Mouse (Mus musculus): ENCODE measurements around the gene Plxna4. TPM values are rescaled to one million over a fixed set of nuclear protein-coding genes. Genes with fewer than 3 reads are reported as not detected.
A peak's percentile ranks its signal among the peaks of the same experiment; 100 is the strongest.

Plxna4 gene
- polyA plus RNA-seq, 1 experiment from 2014 or later = 14.0 TPM

DNA sequence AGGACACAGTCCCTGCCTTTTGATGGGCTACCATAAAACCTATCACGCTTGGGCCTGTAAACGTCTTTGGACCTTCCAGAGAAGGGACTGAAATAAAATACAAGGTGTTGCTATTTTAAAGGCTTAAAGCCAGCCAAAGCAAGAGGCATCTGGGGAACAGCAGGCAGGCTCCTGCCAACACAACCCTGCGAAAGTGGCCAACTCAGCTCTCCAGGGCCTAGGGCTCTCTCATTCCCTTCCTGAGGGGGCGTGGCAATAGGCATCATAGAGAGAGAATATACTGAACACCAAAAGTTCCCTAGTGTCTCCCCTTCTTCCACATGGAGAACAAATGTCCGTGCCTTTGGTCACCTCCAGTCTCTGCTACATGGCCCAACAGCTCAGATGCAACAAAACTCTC, 89.9 kb downstream of the Plxna4 start:
- no peak for ATAC-seq
- H3K4me3 ChIP-seq (ENCODE audit: low read length) = no peak overlapping the region
- no peak overlapping the region for H3K4me2 ChIP-seq (ENCODE audit: low read length)
- WGBS = 80% methylated on average over 5 of the region's 5 CpGs
- H3K9me3 ChIP-seq (ENCODE audit: control insufficient read depth, low read length) = no peaks in the 10 kb centered on the region
- H3K27me3 ChIP-seq (replicated peaks; ENCODE audit: control insufficient read depth, insufficient read depth, low read length) = no peaks in the 10 kb centered on the region
- H3K36me3 ChIP-seq (ENCODE audit: control insufficient read depth, insufficient read depth, low read length) = 0 out of 2 replicates have a peak, but pooled peaks cover 3% of the 10 kb centered on the region
- no peak overlapping the region for H3K9ac ChIP-seq (ENCODE audit: low read depth, low read length)
- peaks cover 15% of the 10 kb centered on the region for H3K4me1 ChIP-seq (ENCODE audit: control insufficient read depth, insufficient read depth, low read depth, low read length)
- H3K27ac ChIP-seq (ENCODE audit: low read depth, low read length) = no peak overlapping the region

DNA sequence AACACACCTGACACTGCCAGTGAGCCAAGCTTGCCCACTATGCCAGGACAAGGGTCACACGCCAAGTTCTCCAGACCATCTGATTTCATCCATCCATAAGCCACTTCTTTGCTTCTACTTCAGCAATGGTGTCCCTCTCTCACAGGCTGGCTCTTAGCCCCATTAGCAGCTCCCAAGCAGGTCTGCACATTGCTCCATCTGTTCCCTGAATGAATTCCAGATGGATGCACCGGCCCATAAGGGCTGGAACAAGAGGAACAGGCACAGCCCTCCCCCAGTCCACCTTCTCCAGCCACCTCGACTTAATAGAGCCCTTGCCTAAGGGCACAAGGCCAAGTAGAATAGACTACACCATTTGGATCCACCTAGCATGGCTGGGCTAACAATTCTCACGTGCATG, 91.9 kb downstream of the Plxna4 start:
- Histone ChIP-seq H3K4me2 (ENCODE audit: low read length) (no peak overlapping the region), H3K4me1 (ENCODE audit: control insufficient read depth, insufficient read depth, low read depth, low read length) (peaks cover 15% of the 10 kb centered on the region), H3K9ac (ENCODE audit: low read depth, low read length) (no peak overlapping the region), H3K27me3 (replicated peaks; ENCODE audit: control insufficient read depth, insufficient read depth, low read length) (no peaks in the 10 kb centered on the region), H3K27ac (ENCODE audit: low read depth, low read length) (no peak overlapping the region), H3K4me3 (ENCODE audit: low read length) (no peak overlapping the region), H3K9me3 (ENCODE audit: control insufficient read depth, low read length) (no peaks in the 10 kb centered on the region), H3K36me3 (ENCODE audit: control insufficient read depth, insufficient read depth, low read length) (0 out of 2 replicates have a peak, but pooled peaks cover 3% of the 10 kb centered on the region)
- WGBS = 64% methylated on average over 4 of the region's 4 CpGs
- peak; percentile 80 for ATAC-seq

DNA sequence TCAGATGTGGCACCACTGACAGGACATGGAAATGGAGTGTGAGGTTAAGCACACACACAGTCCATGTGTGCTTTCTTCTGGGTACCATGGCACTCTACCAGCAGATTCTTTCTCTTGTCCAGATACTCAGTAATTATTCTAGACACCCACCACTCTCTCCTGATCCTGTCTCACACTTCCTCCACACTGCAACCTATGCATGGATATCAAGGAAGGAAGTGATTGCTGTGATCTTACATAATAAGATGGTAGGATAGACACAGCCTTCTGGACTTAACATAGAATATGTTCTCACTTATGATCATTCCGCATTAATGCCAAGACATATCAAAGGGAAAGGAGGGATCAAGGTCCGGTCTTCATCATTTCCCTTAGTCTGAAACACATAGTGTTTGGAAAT, 92.5 kb downstream of the Plxna4 start:
- H3K4me3 ChIP-seq (ENCODE audit: low read length) = no peak overlapping the region
- peaks cover 15% of the 10 kb centered on the region for H3K4me1 ChIP-seq (ENCODE audit: control insufficient read depth, insufficient read depth, low read depth, low read length)
- no peaks in the 10 kb centered on the region for H3K27me3 ChIP-seq (replicated peaks; ENCODE audit: control insufficient read depth, insufficient read depth, low read length)
- no peak overlapping the region for H3K27ac ChIP-seq (ENCODE audit: low read depth, low read length)
- H3K9ac ChIP-seq (ENCODE audit: low read depth, low read length) = no peak overlapping the region
- H3K9me3 ChIP-seq (ENCODE audit: control insufficient read depth, low read length) = no peaks in the 10 kb centered on the region
- WGBS = 95% methylated on average over 2 of the region's 2 CpGs
- no peak for ATAC-seq
- H3K36me3 ChIP-seq (ENCODE audit: control insufficient read depth, insufficient read depth, low read length) = 0 out of 2 replicates have a peak, but pooled peaks cover 3% of the 10 kb centered on the region
- H3K4me2 ChIP-seq (ENCODE audit: low read length) = no peak overlapping the region

DNA sequence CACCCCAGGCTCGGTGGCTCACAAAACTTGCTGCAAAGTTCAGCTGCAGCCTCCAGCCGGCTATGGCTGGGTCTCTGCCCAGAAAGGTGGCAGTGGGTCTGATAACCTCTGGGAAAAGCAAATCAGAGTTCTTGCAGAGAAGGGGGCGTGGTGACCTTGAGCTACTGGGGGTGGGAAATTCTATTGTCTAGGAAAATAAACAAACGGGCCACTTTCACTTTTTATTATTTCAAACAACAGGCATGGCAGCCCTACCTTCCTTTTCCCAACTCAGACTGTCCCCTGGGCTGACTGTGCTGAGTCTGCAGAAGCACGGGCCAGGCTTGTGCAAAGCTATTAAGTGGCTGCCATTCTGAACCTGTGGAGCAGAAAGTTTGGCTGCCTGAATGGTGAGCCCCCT, 94.4 kb downstream of the Plxna4 start:
- peak; percentile 54; the same call in 1 of the 2 replicates for ATAC-seq
- H3K27ac ChIP-seq (ENCODE audit: low read depth, low read length) = no peak overlapping the region
- 24% methylated on average over 5 of the region's 5 CpGs for WGBS

DNA sequence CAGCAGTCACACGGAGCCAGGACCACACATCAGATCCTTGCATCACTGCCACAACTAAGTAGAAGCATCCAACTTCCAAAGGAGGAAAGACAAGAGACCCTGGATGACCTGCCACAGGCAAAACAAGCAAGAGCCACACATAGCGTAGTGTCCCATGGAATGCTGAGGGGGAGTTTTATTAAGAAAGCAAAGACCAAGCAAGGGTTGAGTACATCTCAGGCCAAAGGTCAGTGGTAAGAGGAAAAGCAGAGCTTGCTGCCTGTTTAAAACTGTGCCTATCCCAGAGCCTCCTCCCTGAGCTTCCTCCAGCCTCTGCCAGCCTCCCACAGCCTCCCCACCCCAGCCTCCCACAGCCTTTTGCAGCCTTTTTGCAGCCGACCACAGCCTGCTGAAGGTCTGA, 100.9 kb downstream of the Plxna4 start:
- Histone ChIP-seq H3K4me3 (ENCODE audit: low read length) (no peak overlapping the region), H3K36me3 (ENCODE audit: control insufficient read depth, insufficient read depth, low read length) (no peaks in the 10 kb centered on the region), H3K9me3 (ENCODE audit: control insufficient read depth, low read length) (no peaks in the 10 kb centered on the region), H3K4me1 (ENCODE audit: control insufficient read depth, insufficient read depth, low read depth, low read length) (peaks cover 3% of the 10 kb centered on the region; the same call in 1 of the 2 replicates), H3K27me3 (replicated peaks; ENCODE audit: control insufficient read depth, insufficient read depth, low read length) (no peaks in the 10 kb centered on the region), H3K9ac (ENCODE audit: low read depth, low read length) (no peak overlapping the region), H3K4me2 (ENCODE audit: low read length) (no peak overlapping the region), H3K27ac (ENCODE audit: low read depth, low read length) (no peak overlapping the region)
- WGBS = 82% methylated on average over 3 of the region's 3 CpGs
- ATAC-seq = no peak

More for the DNA sequence above, 94.4 kb downstream of the Plxna4 start:
- H3K9ac ChIP-seq (ENCODE audit: low read depth, low read length) = no peak overlapping the region
- H3K4me1 ChIP-seq (ENCODE audit: control insufficient read depth, insufficient read depth, low read depth, low read length) = peaks cover 14% of the 10 kb centered on the region
- no peaks in the 10 kb centered on the region for H3K9me3 ChIP-seq (ENCODE audit: control insufficient read depth, low read length)
- H3K27me3 ChIP-seq (replicated peaks; ENCODE audit: control insufficient read depth, insufficient read depth, low read length) = no peaks in the 10 kb centered on the region
- H3K36me3 ChIP-seq (ENCODE audit: control insufficient read depth, insufficient read depth, low read length) = 0 out of 2 replicates have a peak, but pooled peaks cover 3% of the 10 kb centered on the region
- H3K4me2 ChIP-seq (ENCODE audit: low read length) = no peak overlapping the region
- no peak overlapping the region for H3K4me3 ChIP-seq (ENCODE audit: low read length)

DNA sequence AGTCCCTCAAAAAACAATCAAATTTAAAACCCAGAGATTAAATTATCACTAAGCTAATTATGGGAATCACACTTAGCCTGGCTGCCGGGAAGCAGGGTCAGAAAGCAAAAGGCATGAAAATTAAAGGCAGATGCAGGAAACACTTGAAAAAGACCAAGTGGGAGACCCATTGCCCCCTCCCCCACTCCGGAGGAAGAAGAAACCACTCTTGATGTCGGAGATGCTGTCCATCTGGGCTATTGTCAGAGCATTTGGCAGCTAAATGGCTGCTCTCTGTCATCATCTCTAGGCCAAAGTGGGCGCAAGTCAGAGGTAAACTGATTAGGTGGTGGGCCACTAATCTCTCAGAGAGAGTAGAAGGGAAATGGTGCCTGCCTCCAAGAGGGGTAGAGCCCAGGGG, 105.5 kb downstream of the Plxna4 start:
- H3K9ac ChIP-seq (ENCODE audit: low read depth, low read length) = no peak overlapping the region
- ATAC-seq = no peak
- 69% methylated on average over 4 of the region's 4 CpGs for WGBS

DNA sequence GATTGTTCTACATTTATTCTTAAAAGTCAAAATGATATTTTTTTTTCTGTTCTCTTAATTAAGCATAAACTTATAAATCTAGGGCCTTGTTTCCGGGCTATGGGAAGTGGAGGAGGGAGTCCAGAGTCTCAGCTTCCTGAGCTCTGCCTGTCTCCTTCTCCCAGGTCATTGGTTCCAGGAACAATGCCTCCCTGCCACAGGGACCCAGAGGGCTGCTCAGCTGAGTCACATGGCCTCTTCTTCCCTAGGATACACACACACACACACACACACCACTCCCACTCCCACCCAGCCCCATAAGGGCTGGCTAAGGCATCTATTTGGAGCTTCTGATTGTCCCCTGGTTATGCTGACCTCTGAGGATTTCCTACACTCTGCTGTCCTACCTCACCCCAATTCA, 107.3 kb downstream of the Plxna4 start:
- peaks cover 3% of the 10 kb centered on the region; the same call in 1 of the 2 replicates for H3K4me1 ChIP-seq (ENCODE audit: control insufficient read depth, insufficient read depth, low read depth, low read length)
- no peak overlapping the region for H3K4me2 ChIP-seq (ENCODE audit: low read length)
- H3K9ac ChIP-seq (ENCODE audit: low read depth, low read length) = no peak overlapping the region
- H3K27ac ChIP-seq (ENCODE audit: low read depth, low read length) = no peak overlapping the region
- H3K9me3 ChIP-seq (ENCODE audit: control insufficient read depth, low read length) = no peaks in the 10 kb centered on the region
- no peaks in the 10 kb centered on the region for H3K36me3 ChIP-seq (ENCODE audit: control insufficient read depth, insufficient read depth, low read length)
- H3K27me3 ChIP-seq (replicated peaks; ENCODE audit: control insufficient read depth, insufficient read depth, low read length) = no peaks in the 10 kb centered on the region
- no peak overlapping the region for H3K4me3 ChIP-seq (ENCODE audit: low read length)
- WGBS = 59% methylated on average over 1 of the region's 1 CpGs
- ATAC-seq = no peak

More for the DNA sequence above, 105.5 kb downstream of the Plxna4 start:
- Histone ChIP-seq H3K9me3 (ENCODE audit: control insufficient read depth, low read length) (no peaks in the 10 kb centered on the region), H3K27me3 (replicated peaks; ENCODE audit: control insufficient read depth, insufficient read depth, low read length) (no peaks in the 10 kb centered on the region), H3K36me3 (ENCODE audit: control insufficient read depth, insufficient read depth, low read length) (no peaks in the 10 kb centered on the region), H3K4me2 (ENCODE audit: low read length) (no peak overlapping the region), H3K4me1 (ENCODE audit: control insufficient read depth, insufficient read depth, low read depth, low read length) (peaks cover 3% of the 10 kb centered on the region; the same call in 1 of the 2 replicates), H3K4me3 (ENCODE audit: low read length) (no peak overlapping the region), H3K27ac (ENCODE audit: low read depth, low read length) (no peak overlapping the region)

DNA sequence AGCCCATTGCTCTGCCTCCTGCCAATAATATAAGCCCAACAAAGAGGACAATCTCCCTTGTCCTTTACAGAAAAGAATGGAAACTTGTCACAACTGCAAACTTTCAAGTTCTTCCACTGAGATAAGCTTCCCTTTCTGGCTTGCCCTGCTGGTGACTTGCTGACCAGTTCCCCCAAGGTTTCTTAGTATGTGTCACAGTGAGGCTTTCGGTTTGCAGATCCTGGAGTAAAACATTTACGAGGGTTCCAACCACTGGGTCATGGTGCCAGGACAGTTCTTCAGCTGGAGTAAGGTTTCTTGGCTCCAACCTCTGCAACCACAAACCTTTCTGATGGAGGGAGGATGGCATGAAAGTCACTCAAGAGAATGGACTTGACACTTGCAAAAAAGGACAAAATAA, 108.2 kb downstream of the Plxna4 start:
- WGBS = 77% methylated on average over 2 of the region's 2 CpGs
- H3K27ac ChIP-seq (ENCODE audit: low read depth, low read length) = no peak overlapping the region

DNA sequence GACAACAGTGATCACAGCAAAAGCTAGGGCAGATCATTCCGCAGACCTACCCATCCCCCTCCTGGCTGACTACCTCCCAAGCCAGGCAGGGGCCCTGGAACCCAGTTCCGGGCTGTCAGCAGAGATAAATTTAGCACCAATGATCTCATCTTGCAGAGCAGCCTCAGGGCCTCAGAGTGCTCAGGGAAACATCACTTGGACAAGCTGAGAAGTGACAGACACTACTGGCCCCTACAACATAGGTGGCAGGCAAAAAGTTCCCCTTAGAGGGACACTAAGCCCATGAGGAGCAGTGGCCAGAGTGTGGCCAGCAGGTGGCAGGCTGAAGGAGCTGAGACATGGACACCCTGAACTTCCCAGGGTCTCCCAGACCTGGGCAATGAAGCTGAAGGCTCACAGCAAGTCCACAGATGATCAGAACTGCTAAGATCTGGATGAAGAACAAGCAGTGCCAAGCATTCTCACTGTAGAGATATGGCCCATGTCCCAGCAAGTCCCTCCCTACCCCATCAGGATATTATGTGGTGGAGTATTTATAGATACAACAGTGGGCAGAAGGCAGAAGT, 108.7 kb downstream of the Plxna4 start:
- no peaks in the 10 kb centered on the region for H3K27me3 ChIP-seq (replicated peaks; ENCODE audit: control insufficient read depth, insufficient read depth, low read length)
- no peak overlapping the region for H3K27ac ChIP-seq (ENCODE audit: low read depth, low read length)
- peaks cover 3% of the 10 kb centered on the region; the same call in 1 of the 2 replicates for H3K4me1 ChIP-seq (ENCODE audit: control insufficient read depth, insufficient read depth, low read depth, low read length)
- ATAC-seq = peak; percentile 38
- no peak overlapping the region for H3K4me2 ChIP-seq (ENCODE audit: low read length)
- 28% methylated on average over 2 of the region's 2 CpGs for WGBS
- no peaks in the 10 kb centered on the region for H3K36me3 ChIP-seq (ENCODE audit: control insufficient read depth, insufficient read depth, low read length)
- no peaks in the 10 kb centered on the region for H3K9me3 ChIP-seq (ENCODE audit: control insufficient read depth, low read length)
- no peak overlapping the region for H3K9ac ChIP-seq (ENCODE audit: low read depth, low read length)
- H3K4me3 ChIP-seq (ENCODE audit: low read length) = no peak overlapping the region

More for the DNA sequence above, 108.2 kb downstream of the Plxna4 start:
- H3K36me3 ChIP-seq (ENCODE audit: control insufficient read depth, insufficient read depth, low read length) = no peaks in the 10 kb centered on the region
- H3K27me3 ChIP-seq (replicated peaks; ENCODE audit: control insufficient read depth, insufficient read depth, low read length) = no peaks in the 10 kb centered on the region
- H3K4me1 ChIP-seq (ENCODE audit: control insufficient read depth, insufficient read depth, low read depth, low read length) = peaks cover 3% of the 10 kb centered on the region; the same call in 1 of the 2 replicates
- H3K4me2 ChIP-seq (ENCODE audit: low read length) = no peak overlapping the region
- H3K9ac ChIP-seq (ENCODE audit: low read depth, low read length) = no peak overlapping the region
- no peaks in the 10 kb centered on the region for H3K9me3 ChIP-seq (ENCODE audit: control insufficient read depth, low read length)
- no peak for ATAC-seq
- H3K4me3 ChIP-seq (ENCODE audit: low read length) = no peak overlapping the region
